ENCODE assay signal across 1 mouse cellular context in genomic region chr2:128087798-128088545, GRCm38 (mm10).
A peak's percentile ranks its signal among the peaks of the same experiment; 100 is the strongest.
TF ChIP-seq lines count a peak whose summit lies in the region.

No protein-coding gene starts in this region.

TF ChIP-seq in CH12.LX, 34 proteins besides CTCF, POLR2A, EP300 and RAD21 (continued from another document):
- TF ChIP-seq IRF4 (IDR thresholded peaks at IDR 0.05; ENCODE audit: low read depth, low read length) (peak; percentile 94), HCFC1 (IDR thresholded peaks at IDR 0.05; ENCODE audit: low read depth, low read length) (no peak), KAT2A (IDR thresholded peaks at IDR 0.05; ENCODE audit: insufficient replicate concordance, low read length) (no peak), NELFE (IDR thresholded peaks at IDR 0.05; ENCODE audit: low read depth, low read length) (no peak), GABPA (IDR thresholded peaks at IDR 0.05; ENCODE audit: insufficient replicate concordance, low read depth, low read length) (no peak), PAX5 (IDR thresholded peaks at IDR 0.05; ENCODE audit: low read length) (no peak), MXI1 (IDR thresholded peaks at IDR 0.05; ENCODE audit: low read depth, low read length) (no peak), NRF1 (IDR thresholded peaks at IDR 0.05; ENCODE audit: low read depth, low read length) (no peak), MYC (IDR thresholded peaks at IDR 0.05; ENCODE audit: low read depth, low read length) (no peak), ZMIZ1 (IDR thresholded peaks at IDR 0.05; ENCODE audit: low read depth, low read length) (no peak)
